Mouse (Mus musculus): ENCODE data around the gene Rptor.

The Rptor gene

GRCm38 (mm10) chr11:119692196-119692910, 89.6 kb downstream of the Rptor start:
- no peak for DNase-seq

GRCm38 (mm10) chr11:119692911-119693261, 90.2 kb downstream of the Rptor start:
- no peak for DNase-seq

- DNase-seq = no peak
These were observed 91.6 kb downstream of the Rptor start for GRCm38 (mm10) chr11:119694146-119694860.

GRCm38 (mm10) chr11:119696401-119696800, 93.7 kb downstream of the Rptor start:
- no peak for DNase-seq

- no peak for DNase-seq
These were observed 102.8 kb downstream of the Rptor start for GRCm38 (mm10) chr11:119705381-119706066.

GRCm38 (mm10) chr11:119707259-119707658, 104.6 kb downstream of the Rptor start:
- no peak for DNase-seq

GRCm38 (mm10) chr11:119709239-119709638, 106.5 kb downstream of the Rptor start:
- no peak for DNase-seq

- no peak for DNase-seq
These were observed 107.6 kb downstream of the Rptor start for GRCm38 (mm10) chr11:119710338-119710737.

- DNase-seq = no peak
These were observed 108.1 kb downstream of the Rptor start for GRCm38 (mm10) chr11:119710822-119711221.

GRCm38 (mm10) chr11:119715437-119715836, 112.7 kb downstream of the Rptor start:
- peak in 1 of 2 experiments; percentile 16 for DNase-seq

GRCm38 (mm10) chr11:119715841-119716596, 113.3 kb downstream of the Rptor start:
- no peak for DNase-seq

GRCm38 (mm10) chr11:119718115-119718514, 115.4 kb downstream of the Rptor start:
- DNase-seq = no peak

- peak in 1 of 2 experiments; percentile 19 for DNase-seq
These were observed 117.7 kb downstream of the Rptor start for GRCm38 (mm10) chr11:119720101-119721048.

- no peak for DNase-seq
These were observed 122.0 kb downstream of the Rptor start for GRCm38 (mm10) chr11:119724709-119725108.

GRCm38 (mm10) chr11:119731382-119731781, 128.7 kb downstream of the Rptor start:
- no peak for DNase-seq

GRCm38 (mm10) chr11:119732362-119732761, 129.7 kb downstream of the Rptor start:
- no peak for DNase-seq

- DNase-seq = no peak
These were observed 130.4 kb downstream of the Rptor start for GRCm38 (mm10) chr11:119732961-119733656.

- DNase-seq = no peak
These were observed 130.9 kb downstream of the Rptor start for GRCm38 (mm10) chr11:119733657-119733990.

- DNase-seq = no peak
These were observed 132.4 kb downstream of the Rptor start for GRCm38 (mm10) chr11:119735152-119735551.

- no peak for DNase-seq
These were observed 136.5 kb downstream of the Rptor start for GRCm38 (mm10) chr11:119738990-119739846.

All from kidney, postnatal 36 days (tissue).